Mouse (Mus musculus): ENCODE measurements at regions not wholly inside any gene's neighbourhood (a gene's known extent, or its start where the extent isn't known, plus 50 kb on each side); places are given as distances from the start of the nearest gene placed in this dataset.

- WGBS, result 92% methylated on average over 6 of the region's 6 CpGs
Measured at GRCm38 (mm10) chr12:15555471-15555870, 261.3 kb downstream of the Trib2 start.

GRCm38 (mm10) chr12:15553681-15554007, 263.1 kb downstream of the Trib2 start:
- Histone ChIP-seq H3K27me3 (ENCODE audit: control insufficient read depth, insufficient read depth, low read length) (no peaks in the 10 kb centered on the region), H3K4me1 (ENCODE audit: control insufficient read depth, insufficient read depth, insufficient read length) (no peaks in the 10 kb centered on the region), H3K36me3 (ENCODE audit: control insufficient read depth, insufficient read depth, low read length) (no peaks in the 10 kb centered on the region), H3K4me3 (ENCODE audit: extremely low read depth, insufficient read depth, insufficient read length) (no peak overlapping the region), H3K27ac (ENCODE audit: insufficient read depth, low read length) (no peak overlapping the region)
- TF ChIP-seq CTCF (IDR thresholded peaks at IDR 0.05; ENCODE audit: extremely low read depth, insufficient read depth, insufficient read length, insufficient replicate concordance) (no peak), POLR2A (IDR thresholded peaks at IDR 0.05; ENCODE audit: low read depth, low read length) (no peak)
- no peak for DNase-seq (ENCODE audit: low read depth in 1 of 2, low spot score in 2 of 2)
- 81% methylated on average over 4 of the region's 4 CpGs for WGBS

More at GRCm38 (mm10) chr12:15555471-15555870, 261.3 kb downstream of the Trib2 start:
- H3K27ac ChIP-seq (ENCODE audit: insufficient read depth, low read length), result no peak overlapping the region
- no peaks in the 10 kb centered on the region for H3K4me1 ChIP-seq (ENCODE audit: control insufficient read depth, insufficient read depth, insufficient read length)
- TF ChIP-seq CTCF (IDR thresholded peaks at IDR 0.05; ENCODE audit: extremely low read depth, insufficient read depth, insufficient read length, insufficient replicate concordance), result no peak
- no peak for TF ChIP-seq POLR2A (IDR thresholded peaks at IDR 0.05; ENCODE audit: low read depth, low read length)
- no peak for DNase-seq (ENCODE audit: low read depth in 1 of 2, low spot score in 2 of 2)
- H3K36me3 ChIP-seq (ENCODE audit: control insufficient read depth, insufficient read depth, low read length), result no peaks in the 10 kb centered on the region
- no peaks in the 10 kb centered on the region for H3K27me3 ChIP-seq (ENCODE audit: control insufficient read depth, insufficient read depth, low read length)
- H3K4me3 ChIP-seq (ENCODE audit: extremely low read depth, insufficient read depth, insufficient read length), result no peak overlapping the region

- TF ChIP-seq POLR2A (IDR thresholded peaks at IDR 0.05; ENCODE audit: low read depth, low read length) (no peak), CTCF (IDR thresholded peaks at IDR 0.05; ENCODE audit: extremely low read depth, insufficient read depth, insufficient read length, insufficient replicate concordance) (no peak)
- Histone ChIP-seq H3K36me3 (ENCODE audit: control insufficient read depth, insufficient read depth, low read length) (no peaks in the 10 kb centered on the region), H3K4me1 (ENCODE audit: control insufficient read depth, insufficient read depth, insufficient read length) (no peaks in the 10 kb centered on the region), H3K4me3 (ENCODE audit: extremely low read depth, insufficient read depth, insufficient read length) (no peak overlapping the region), H3K27ac (ENCODE audit: insufficient read depth, low read length) (no peak overlapping the region), H3K27me3 (ENCODE audit: control insufficient read depth, insufficient read depth, low read length) (no peaks in the 10 kb centered on the region)
- WGBS, result 67% methylated on average over 6 of the region's 6 CpGs
- DNase-seq (ENCODE audit: low read depth in 1 of 2, low spot score in 2 of 2), result no peak
Measured at GRCm38 (mm10) chr12:15552979-15553680, 263.6 kb downstream of the Trib2 start.

GRCm38 (mm10) chr12:15552210-15552609, 264.5 kb downstream of the Trib2 start:
- H3K27me3 ChIP-seq (ENCODE audit: control insufficient read depth, insufficient read depth, low read length), result no peaks in the 10 kb centered on the region
- TF ChIP-seq POLR2A (IDR thresholded peaks at IDR 0.05; ENCODE audit: low read depth, low read length), result no peak
- TF ChIP-seq CTCF (IDR thresholded peaks at IDR 0.05; ENCODE audit: extremely low read depth, insufficient read depth, insufficient read length, insufficient replicate concordance), result no peak
- H3K27ac ChIP-seq (ENCODE audit: insufficient read depth, low read length), result no peak overlapping the region
- no peaks in the 10 kb centered on the region for H3K36me3 ChIP-seq (ENCODE audit: control insufficient read depth, insufficient read depth, low read length)
- H3K4me3 ChIP-seq (ENCODE audit: extremely low read depth, insufficient read depth, insufficient read length), result no peak overlapping the region
- 72% methylated on average over 2 of the region's 2 CpGs for WGBS
- no peak for DNase-seq (ENCODE audit: low read depth in 1 of 2, low spot score in 2 of 2)
- no peaks in the 10 kb centered on the region for H3K4me1 ChIP-seq (ENCODE audit: control insufficient read depth, insufficient read depth, insufficient read length)

GRCm38 (mm10) chr12:15551281-15551900, 265.3 kb downstream of the Trib2 start:
- Histone ChIP-seq H3K36me3 (ENCODE audit: control insufficient read depth, insufficient read depth, low read length) (no peaks in the 10 kb centered on the region), H3K27ac (ENCODE audit: insufficient read depth, low read length) (no peak overlapping the region), H3K4me3 (ENCODE audit: extremely low read depth, insufficient read depth, insufficient read length) (no peak overlapping the region), H3K27me3 (ENCODE audit: control insufficient read depth, insufficient read depth, low read length) (no peaks in the 10 kb centered on the region), H3K4me1 (ENCODE audit: control insufficient read depth, insufficient read depth, insufficient read length) (no peaks in the 10 kb centered on the region)
- no peak for TF ChIP-seq POLR2A (IDR thresholded peaks at IDR 0.05; ENCODE audit: low read depth, low read length)
- no peak for TF ChIP-seq CTCF (IDR thresholded peaks at IDR 0.05; ENCODE audit: extremely low read depth, insufficient read depth, insufficient read length, insufficient replicate concordance)
- 29% methylated on average over 4 of the region's 4 CpGs for WGBS
- DNase-seq (ENCODE audit: low read depth in 1 of 2, low spot score in 2 of 2), result no peak

- H3K4me1 ChIP-seq (ENCODE audit: control insufficient read depth, insufficient read depth, insufficient read length), result no peaks in the 10 kb centered on the region
- no peaks in the 10 kb centered on the region; the same call in 1 of the 2 replicates for H3K27me3 ChIP-seq (ENCODE audit: control insufficient read depth, insufficient read depth, low read length)
- TF ChIP-seq CTCF (IDR thresholded peaks at IDR 0.05; ENCODE audit: extremely low read depth, insufficient read depth, insufficient read length, insufficient replicate concordance) (no peak), POLR2A (IDR thresholded peaks at IDR 0.05; ENCODE audit: low read depth, low read length) (no peak)
- 95% methylated on average over 1 of the region's 1 CpGs for WGBS
- H3K4me3 ChIP-seq (ENCODE audit: extremely low read depth, insufficient read depth, insufficient read length), result no peak overlapping the region
- DNase-seq (ENCODE audit: low read depth in 1 of 2, low spot score in 2 of 2), result no peak
- H3K36me3 ChIP-seq (ENCODE audit: control insufficient read depth, insufficient read depth, low read length), result no peaks in the 10 kb centered on the region
- H3K27ac ChIP-seq (ENCODE audit: insufficient read depth, low read length), result no peak overlapping the region
Measured at GRCm38 (mm10) chr12:15544351-15544750, 272.4 kb downstream of the Trib2 start.

- TF ChIP-seq POLR2A (IDR thresholded peaks at IDR 0.05; ENCODE audit: low read depth, low read length) (no peak), CTCF (IDR thresholded peaks at IDR 0.05; ENCODE audit: extremely low read depth, insufficient read depth, insufficient read length, insufficient replicate concordance) (no peak)
Measured at GRCm38 (mm10) chr12:15542486-15542885, 274.2 kb downstream of the Trib2 start.

More at GRCm38 (mm10) chr12:15542486-15542885, 274.2 kb downstream of the Trib2 start:
- no peaks in the 10 kb centered on the region; the same call in 1 of the 2 replicates for H3K27me3 ChIP-seq (ENCODE audit: control insufficient read depth, insufficient read depth, low read length)
- no peak overlapping the region for H3K4me3 ChIP-seq (ENCODE audit: extremely low read depth, insufficient read depth, insufficient read length)
- WGBS, result 64% methylated on average over 2 of the region's 2 CpGs
- H3K27ac ChIP-seq (ENCODE audit: insufficient read depth, low read length), result no peak overlapping the region
- DNase-seq (ENCODE audit: low read depth in 1 of 2, low spot score in 2 of 2), result no peak
- no peaks in the 10 kb centered on the region for H3K36me3 ChIP-seq (ENCODE audit: control insufficient read depth, insufficient read depth, low read length)
- H3K4me1 ChIP-seq (ENCODE audit: control insufficient read depth, insufficient read depth, insufficient read length), result no peaks in the 10 kb centered on the region
